Mouse (Mus musculus) heart, embryonic 12.5 days (tissue): ENCODE measurements at regions not wholly inside any gene's neighbourhood (a gene's known extent, or its start where the extent isn't known, plus 50 kb on each side); places are given as distances from the start of the nearest gene placed in this dataset.

Source experiments
- ATAC-seq: fragments of 200-750 bp; cut with Nextera tagmentation; 2 replicates; pipeline ENCODE4 v1.8.0; 2017; ENCODE audit warnings: moderate TSS enrichment, moderate library complexity; ENCODE audit not compliant: insufficient number of reproducible peaks, low FRiP score
- H3K27ac ChIP-seq: fragments of 300-500 bp; sonication (generic); 2 replicates; pipeline ENCODE4 v1.5.1; 2016; ENCODE audit warnings: mild to moderate bottlenecking, moderate library complexity; ENCODE audit not compliant: poor library complexity, severe bottlenecking
- H3K27me3 ChIP-seq: fragments of 300-500 bp; sonication (generic); replicated peaks from 2 replicates; pipeline ENCODE4 v1.6.1; 2016; ENCODE audit warnings: mild to moderate bottlenecking, moderate library complexity
- H3K36me3 ChIP-seq: fragments of 300-500 bp; sonication (generic); 2 replicates; pipeline ENCODE4 v1.6.1; 2016; ENCODE audit warnings: mild to moderate bottlenecking, moderate library complexity
- H3K4me1 ChIP-seq: fragments of 300-500 bp; sonication (generic); replicated peaks from 2 replicates; pipeline ENCODE4 v1.6.1; 2016; ENCODE audit warnings: mild to moderate bottlenecking
- H3K4me2 ChIP-seq: fragments of 300-500 bp; sonication (generic); 2 replicates; pipeline ENCODE4 v1.6.1; 2016; ENCODE audit warnings: mild to moderate bottlenecking, moderate library complexity
- H3K4me3 ChIP-seq: fragments of 300-500 bp; sonication (generic); 2 replicates; pipeline ENCODE4 v1.5.1; 2016; ENCODE audit warnings: mild to moderate bottlenecking
- H3K9ac ChIP-seq: fragments of 300-500 bp; sonication (generic); 2 replicates; pipeline ENCODE4 v1.6.1; 2016; ENCODE audit warnings: mild to moderate bottlenecking, moderate library complexity
- H3K9me3 ChIP-seq: fragments of 300-500 bp; sonication (generic); replicated peaks from 2 replicates; pipeline ENCODE4 v1.6.1; 2016; ENCODE audit warnings: mild to moderate bottlenecking, moderate library complexity
- WGBS: fragments of 180-500 bp; shearing (Covaris S2); methylation state at CpG from one replicate; pipeline ENCODE4 v1.1.7; 2016; 5-methylcytosine and 5-hydroxymethylcytosine counted together

- no peak for ATAC-seq
- Histone ChIP-seq H3K9ac (no peak overlapping the region), H3K4me2 (no peak overlapping the region), H3K9me3 (no peaks in the 10 kb centered on the region), H3K4me1 (peaks cover 17% of the 10 kb centered on the region), H3K36me3 (no peaks in the 10 kb centered on the region), H3K27ac (no peak overlapping the region), H3K27me3 (no peaks in the 10 kb centered on the region), H3K4me3 (no peak overlapping the region)
- WGBS = 25% methylated on average over 5 of the region's 5 CpGs
These were observed 81.6 kb upstream of the 1700020N01Rik start for GRCm38 (mm10) chr10:21511386-21511785.

- Histone ChIP-seq H3K27me3 (no peaks in the 10 kb centered on the region), H3K4me1 (peaks cover 17% of the 10 kb centered on the region), H3K36me3 (no peaks in the 10 kb centered on the region), H3K27ac (no peak overlapping the region), H3K4me3 (no peak overlapping the region), H3K9ac (no peak overlapping the region), H3K4me2 (no peak overlapping the region), H3K9me3 (no peaks in the 10 kb centered on the region)
- no peak for ATAC-seq
- WGBS = 76% methylated on average over 13 of the region's 13 CpGs
These were observed 80.5 kb upstream of the 1700020N01Rik start for GRCm38 (mm10) chr10:21512486-21512885.

GRCm38 (mm10) chr10:21517721-21518120 lies 75.2 kb upstream of the 1700020N01Rik start:
- Histone ChIP-seq H3K4me1 (peaks cover 9% of the 10 kb centered on the region; the same call in 1 of the 2 replicates), H3K36me3 (no peaks in the 10 kb centered on the region), H3K9me3 (no peaks in the 10 kb centered on the region), H3K9ac (no peak overlapping the region), H3K4me3 (no peak overlapping the region), H3K27ac (no peak overlapping the region), H3K27me3 (no peaks in the 10 kb centered on the region), H3K4me2 (no peak overlapping the region)
- no peak for ATAC-seq
- 83% methylated on average over 6 of the region's 6 CpGs for WGBS

- no peak overlapping the region for H3K9ac ChIP-seq
- no peak for ATAC-seq
- H3K4me1 ChIP-seq = peaks cover 6% of the 10 kb centered on the region; the same call in 1 of the 2 replicates
- H3K27ac ChIP-seq = no peak overlapping the region
- H3K4me2 ChIP-seq = no peak overlapping the region
- no peaks in the 10 kb centered on the region for H3K36me3 ChIP-seq
- no peak overlapping the region for H3K4me3 ChIP-seq
- no peaks in the 10 kb centered on the region for H3K27me3 ChIP-seq
- WGBS = 79% methylated on average over 9 of the region's 9 CpGs
- no peaks in the 10 kb centered on the region for H3K9me3 ChIP-seq
These were observed 72.1 kb upstream of the 1700020N01Rik start for GRCm38 (mm10) chr10:21520854-21521253.

GRCm38 (mm10) chr10:21525555-21525954 lies 67.4 kb upstream of the 1700020N01Rik start:
- 22% methylated on average over 2 of the region's 2 CpGs for WGBS
- Histone ChIP-seq H3K27me3 (no peaks in the 10 kb centered on the region), H3K4me2 (no peak overlapping the region), H3K4me3 (no peak overlapping the region), H3K4me1 (no peaks in the 10 kb centered on the region), H3K9me3 (no peaks in the 10 kb centered on the region), H3K9ac (no peak overlapping the region), H3K27ac (no peak overlapping the region), H3K36me3 (no peaks in the 10 kb centered on the region)
- no peak for ATAC-seq

- H3K27ac ChIP-seq = no peak overlapping the region
- H3K9ac ChIP-seq = no peak overlapping the region
- H3K4me3 ChIP-seq = no peak overlapping the region
- no peaks in the 10 kb centered on the region for H3K36me3 ChIP-seq
- WGBS = 82% methylated on average over 3 of the region's 3 CpGs
- no peaks in the 10 kb centered on the region for H3K9me3 ChIP-seq
- H3K4me2 ChIP-seq = no peak overlapping the region
- no peak for ATAC-seq
- no peaks in the 10 kb centered on the region for H3K27me3 ChIP-seq
- no peaks in the 10 kb centered on the region for H3K4me1 ChIP-seq
These were observed 64.5 kb upstream of the 1700020N01Rik start for GRCm38 (mm10) chr10:21528396-21528795.

GRCm38 (mm10) chr10:21529098-21529749 lies 63.7 kb upstream of the 1700020N01Rik start:
- 67% methylated on average over 10 of the region's 10 CpGs for WGBS
- Histone ChIP-seq H3K36me3 (no peaks in the 10 kb centered on the region), H3K4me3 (no peak overlapping the region), H3K4me1 (no peaks in the 10 kb centered on the region), H3K27me3 (no peaks in the 10 kb centered on the region), H3K4me2 (no peak overlapping the region), H3K9me3 (no peaks in the 10 kb centered on the region), H3K27ac (no peak overlapping the region), H3K9ac (no peak overlapping the region)
- ATAC-seq = no peak

GRCm38 (mm10) chr10:21532142-21532541 lies 60.8 kb upstream of the 1700020N01Rik start:
- Histone ChIP-seq H3K4me2 (no peak overlapping the region), H3K4me1 (no peaks in the 10 kb centered on the region), H3K4me3 (no peak overlapping the region), H3K27ac (no peak overlapping the region), H3K27me3 (no peaks in the 10 kb centered on the region), H3K9me3 (no peaks in the 10 kb centered on the region), H3K9ac (no peak overlapping the region), H3K36me3 (no peaks in the 10 kb centered on the region)
- 75% methylated on average over 1 of the region's 1 CpGs for WGBS
- no peak for ATAC-seq

- Histone ChIP-seq H3K27ac (no peak overlapping the region), H3K4me3 (no peak overlapping the region), H3K9ac (no peak overlapping the region), H3K4me2 (no peak overlapping the region), H3K27me3 (no peaks in the 10 kb centered on the region), H3K36me3 (no peaks in the 10 kb centered on the region), H3K9me3 (no peaks in the 10 kb centered on the region), H3K4me1 (no peaks in the 10 kb centered on the region)
- 51% methylated on average over 5 of the region's 5 CpGs for WGBS
- ATAC-seq = no peak
These were observed 57.3 kb upstream of the 1700020N01Rik start for GRCm38 (mm10) chr10:21535631-21536030.

- Histone ChIP-seq H3K36me3 (no peaks in the 10 kb centered on the region), H3K4me2 (no peak overlapping the region), H3K27ac (no peak overlapping the region), H3K27me3 (no peaks in the 10 kb centered on the region), H3K4me3 (no peak overlapping the region), H3K4me1 (no peaks in the 10 kb centered on the region), H3K9ac (no peak overlapping the region), H3K9me3 (no peaks in the 10 kb centered on the region)
- 67% methylated on average over 6 of the region's 6 CpGs for WGBS
- no peak for ATAC-seq
These were observed 54.5 kb upstream of the 1700020N01Rik start for GRCm38 (mm10) chr10:21538481-21538880.
